Mouse (Mus musculus): ENCODE measurements at regions not wholly inside any gene's neighbourhood (a gene's known extent, or its start where the extent isn't known, plus 50 kb on each side); places are given as distances from the start of the nearest gene placed in this dataset.

- no peak for DNase-seq (ENCODE audit: low read depth, low spot score)
These were observed 160.4 kb upstream of the Cdh5 start for GRCm38 (mm10) chr8:103940958-103941532.

- peak; percentile 9 for DNase-seq (ENCODE audit: low read depth, low spot score)
These were observed 153.0 kb upstream of the Cdh5 start for GRCm38 (mm10) chr8:103948474-103948873.

- DNase-seq (ENCODE audit: low read depth, low spot score), result peak; percentile 5
These were observed 151.0 kb upstream of the Cdh5 start for GRCm38 (mm10) chr8:103950460-103950859.

GRCm38 (mm10) chr8:103953586-103953985 lies 147.8 kb upstream of the Cdh5 start:
- no peak for DNase-seq (ENCODE audit: low read depth, low spot score)

- DNase-seq (ENCODE audit: low read depth, low spot score), result no peak
These were observed 145.7 kb upstream of the Cdh5 start for GRCm38 (mm10) chr8:103955568-103956260.

- DNase-seq (ENCODE audit: low read depth, low spot score), result no peak
These were observed 137.0 kb upstream of the Cdh5 start for GRCm38 (mm10) chr8:103964293-103964918.

GRCm38 (mm10) chr8:103969929-103970328 lies 131.5 kb upstream of the Cdh5 start:
- no peak for DNase-seq (ENCODE audit: low read depth, low spot score)

GRCm38 (mm10) chr8:103970511-103970910 lies 130.9 kb upstream of the Cdh5 start:
- no peak for DNase-seq (ENCODE audit: low read depth, low spot score)

GRCm38 (mm10) chr8:103970966-103971365 lies 130.5 kb upstream of the Cdh5 start:
- DNase-seq (ENCODE audit: low read depth, low spot score), result no peak

GRCm38 (mm10) chr8:103976488-103976887 lies 124.9 kb upstream of the Cdh5 start:
- DNase-seq (ENCODE audit: low read depth, low spot score), result no peak

GRCm38 (mm10) chr8:103978948-103979347 lies 122.5 kb upstream of the Cdh5 start:
- DNase-seq (ENCODE audit: low read depth, low spot score), result no peak

GRCm38 (mm10) chr8:103983860-103984594 lies 117.4 kb upstream of the Cdh5 start:
- no peak for DNase-seq (ENCODE audit: low read depth, low spot score)

GRCm38 (mm10) chr8:103985640-103986039 lies 115.8 kb upstream of the Cdh5 start:
- no peak for DNase-seq (ENCODE audit: low read depth, low spot score)

- no peak for DNase-seq (ENCODE audit: low read depth, low spot score)
These were observed 107.5 kb upstream of the Cdh5 start for GRCm38 (mm10) chr8:103993897-103994296.

- no peak for DNase-seq (ENCODE audit: low read depth, low spot score)
These were observed 103.3 kb upstream of the Cdh5 start for GRCm38 (mm10) chr8:103998143-103998542.

- DNase-seq (ENCODE audit: low read depth, low spot score), result no peak
These were observed 94.2 kb upstream of the Cdh5 start for GRCm38 (mm10) chr8:104007209-104007608.

GRCm38 (mm10) chr8:104008756-104009155 lies 92.7 kb upstream of the Cdh5 start:
- no peak for DNase-seq (ENCODE audit: low read depth, low spot score)

GRCm38 (mm10) chr8:104009306-104009705 lies 92.1 kb upstream of the Cdh5 start:
- DNase-seq (ENCODE audit: low read depth, low spot score), result no peak

GRCm38 (mm10) chr8:104022231-104022630 lies 79.2 kb upstream of the Cdh5 start:
- DNase-seq (ENCODE audit: low read depth, low spot score), result no peak

GRCm38 (mm10) chr8:104022691-104023509 lies 78.5 kb upstream of the Cdh5 start:
- DNase-seq (ENCODE audit: low read depth, low spot score), result peak; percentile 86

GRCm38 (mm10) chr8:104027161-104027821 lies 74.1 kb upstream of the Cdh5 start:
- DNase-seq (ENCODE audit: low read depth, low spot score), result peak; percentile 80

All from forelimb bud, embryonic 11.5 days (tissue).